Mouse (Mus musculus) c-Kit-negative CD71-positive TER-119-positive erythroid progenitor cells, embryonic 14.5 days (primary cell): Measurements from ENCODE around the gene Gm21822.
"Not testable (repeated sequence)": the region's sequence is repeated elsewhere in the genome, so short reads cannot be mapped to it uniquely, and the experiment has no call there.

Source experiments
- DNase-seq: peaks from one replicate; pipeline ENCODE4 v3.0.0-alpha.2; 2013; ENCODE audit warnings: low read depth, low spot score

Gm21822 gene

GRCm38 (mm10) chrY:18654182-18654581, at the start of gene Gm21822:
Gm21822 (plus strand) TSS chrY:18654482.
- DNase-seq: not testable (repeated sequence)
